Mouse (Mus musculus) C2C12 (cell line): Measurements from ENCODE around the gene Fgf8. TPM values are rescaled to one million over a fixed set of nuclear protein-coding genes. Genes with fewer than 3 reads are reported as not detected.
A peak's percentile ranks its signal among the peaks of the same experiment; 100 is the strongest.

Source experiments
- H3K27me3 ChIP-seq: one replicate; pipeline ENCODE4 v1.6.1; 2011; ENCODE audit not compliant: control insufficient read depth, insufficient read depth, insufficient read length
- H3K36me3 ChIP-seq: one replicate; pipeline ENCODE4 v1.6.1; 2011; ENCODE audit not compliant: control insufficient read depth, insufficient read depth
- H3K4me3 ChIP-seq: one replicate; pipeline ENCODE4 v1.5.1; 2011; ENCODE audit warnings: mild to moderate bottlenecking, control low read depth; ENCODE audit not compliant: poor library complexity, insufficient read depth, severe bottlenecking
- H3K79me2 ChIP-seq: one replicate; pipeline ENCODE4 v1.6.1; 2011; ENCODE audit not compliant: control insufficient read depth, insufficient read depth
- H3K79me3 ChIP-seq: one replicate; pipeline ENCODE4 v1.6.1; 2011; ENCODE audit warnings: low read depth, control low read depth
- H3ac ChIP-seq: one replicate; pipeline ENCODE3; 2011; ENCODE audit warnings: low read depth; ENCODE audit not compliant: control insufficient read depth, insufficient read length
- CEBPB ChIP-seq: IDR thresholded peaks from one replicate; pipeline ENCODE4 v1.6.1; 2011; ENCODE audit warnings: low read depth, mild to moderate bottlenecking, control low read depth, moderate library complexity
- CTCF ChIP-seq: IDR thresholded peaks from one replicate; pipeline ENCODE4 v1.5.1; 2011; ENCODE audit not compliant: control insufficient read depth, insufficient read depth, insufficient read length
- FOSL1 ChIP-seq: IDR thresholded peaks from one replicate; pipeline ENCODE4 v1.8.0; 2011; ENCODE audit warnings: mild to moderate bottlenecking, low read length; ENCODE audit not compliant: poor library complexity, insufficient read depth, severe bottlenecking
- MAX ChIP-seq: IDR thresholded peaks from one replicate; pipeline ENCODE4 v1.6.1; 2011; ENCODE audit warnings: mild to moderate bottlenecking, control low read depth
- MYOD1 ChIP-seq: IDR thresholded peaks from one replicate; pipeline ENCODE4 v1.6.1; 2011; ENCODE audit warnings: low read depth; ENCODE audit not compliant: control insufficient read depth, insufficient read length
- MYOG ChIP-seq: IDR thresholded peaks from one replicate; pipeline ENCODE4 v1.6.1; 2011; ENCODE audit not compliant: control insufficient read depth, insufficient read length; ENCODE audit errors: extremely low read depth
- USF1 ChIP-seq: IDR thresholded peaks from one replicate; pipeline ENCODE4 v1.6.1; 2011; ENCODE audit warnings: low read depth, mild to moderate bottlenecking, control low read depth, moderate library complexity
- polyA plus RNA-seq: library from polyadenylated mRNA; unstranded; fragments of >200 nt; fragmentation: generic; extraction: Trizol; gene quantifications from one replicate; pipeline ENCODE4 v1.2.1, GENCODE M21; 2012; ENCODE audit warnings: missing spikeins

Gene Fgf8
- polyA plus RNA-seq, 1 experiment = not detected

GRCm38 (mm10) chr19:45787450-45787849 is 44.7 kb upstream of the Fgf8 start:
- peaks cover 8% of the 10 kb centered on the region for H3K79me2 ChIP-seq
- no peak overlapping the region for H3ac ChIP-seq
- H3K79me3 ChIP-seq = peaks cover 5% of the 10 kb centered on the region
- no peak for TF ChIP-seq MYOD1
- TF ChIP-seq USF1 = no peak
- TF ChIP-seq MAX = no peak
- TF ChIP-seq FOSL1 = no peak
- TF ChIP-seq MYOG = no peak
- TF ChIP-seq CEBPB = no peak
- TF ChIP-seq CTCF = no peak
- H3K4me3 ChIP-seq = no peak overlapping the region
- H3K36me3 ChIP-seq = no peaks in the 10 kb centered on the region
- H3K27me3 ChIP-seq = no peaks in the 10 kb centered on the region

GRCm38 (mm10) chr19:45785470-45785869 is 42.8 kb upstream of the Fgf8 start:
- peaks cover 1% of the 10 kb centered on the region for H3K36me3 ChIP-seq
- no peak overlapping the region for H3ac ChIP-seq
- peaks cover 25% of the 10 kb centered on the region for H3K79me3 ChIP-seq
- no peaks in the 10 kb centered on the region for H3K27me3 ChIP-seq
- TF ChIP-seq MYOG = no peak
- no peak for TF ChIP-seq FOSL1
- H3K4me3 ChIP-seq = no peak overlapping the region
- H3K79me2 ChIP-seq = peaks cover 27% of the 10 kb centered on the region

GRCm38 (mm10) chr19:45783933-45784576 is 41.3 kb upstream of the Fgf8 start:
- Histone ChIP-seq H3K79me2 (peaks cover 42% of the 10 kb centered on the region), H3K36me3 (peaks cover 16% of the 10 kb centered on the region), H3K27me3 (no peaks in the 10 kb centered on the region), H3K79me3 (peaks cover 39% of the 10 kb centered on the region), H3ac (peak overlapping the region; percentile 55), H3K4me3 (no peak overlapping the region)
- TF ChIP-seq MYOD1 (no peak), FOSL1 (no peak), CEBPB (no peak)

- Histone ChIP-seq H3K27me3 (no peaks in the 10 kb centered on the region), H3K79me3 (peaks cover 44% of the 10 kb centered on the region), H3K79me2 (peaks cover 49% of the 10 kb centered on the region), H3ac (peak within 1 kb of the TSS; percentile 89), H3K4me3 (peak within 1 kb of the TSS; percentile 87), H3K36me3 (peaks cover 23% of the 10 kb centered on the region)
- TF ChIP-seq USF1 = no peak
- no peak for TF ChIP-seq CEBPB
- TF ChIP-seq MAX = peak; percentile 23
- TF ChIP-seq MYOG = no peak
- no peak for TF ChIP-seq MYOD1
- no peak for TF ChIP-seq CTCF
Measured at GRCm38 (mm10) chr19:45783181-45783932, 40.6 kb upstream of the Fgf8 start, which contains the start of gene Mgea5. Mgea5 (minus strand) TSS chr19:45783837.

- H3K79me3 ChIP-seq = peaks cover 53% of the 10 kb centered on the region
- H3K4me3 ChIP-seq = peak overlapping the region; percentile 87
- TF ChIP-seq CTCF (no peak), FOSL1 (no peak), MYOD1 (no peak), MAX (no peak), MYOG (no peak), USF1 (no peak), CEBPB (no peak)
- peaks cover 58% of the 10 kb centered on the region for H3K79me2 ChIP-seq
- H3K36me3 ChIP-seq = peaks cover 31% of the 10 kb centered on the region
- H3ac ChIP-seq = peak overlapping the region; percentile 89
- no peaks in the 10 kb centered on the region for H3K27me3 ChIP-seq
Measured at GRCm38 (mm10) chr19:45782315-45783001, 39.7 kb upstream of the Fgf8 start.
